Mouse (Mus musculus) heart, postnatal 25 days (tissue): Measurements from ENCODE around the gene Atpaf2. TPM values are rescaled to one million over a fixed set of nuclear protein-coding genes. Genes with fewer than 3 reads are reported as not detected.
"Not testable (repeated sequence)": the region's sequence is repeated elsewhere in the genome, so short reads cannot be mapped to it uniquely, and the experiment has no call there.

ENCODE experiments used
- DNase-seq: peaks from one replicate; pipeline ENCODE4 v3.0.0; 2022; ENCODE audit warnings: low spot score
- intact Hi-C: fragments of 180-260 bp; cut with DNase I; formaldehyde crosslinking; loops from one replicate; pipeline ENCODE4 v1.15.1; 2025
- total RNA-seq, 2 experiments: library from RNA; stranded (reverse); gene quantifications; 2 replicates each; pipeline ENCODE4 v1.2.3; 2021

Gene Atpaf2
- total RNA-seq: 10 to 100 TPM; 44.5 to 49.9 TPM

DNA sequence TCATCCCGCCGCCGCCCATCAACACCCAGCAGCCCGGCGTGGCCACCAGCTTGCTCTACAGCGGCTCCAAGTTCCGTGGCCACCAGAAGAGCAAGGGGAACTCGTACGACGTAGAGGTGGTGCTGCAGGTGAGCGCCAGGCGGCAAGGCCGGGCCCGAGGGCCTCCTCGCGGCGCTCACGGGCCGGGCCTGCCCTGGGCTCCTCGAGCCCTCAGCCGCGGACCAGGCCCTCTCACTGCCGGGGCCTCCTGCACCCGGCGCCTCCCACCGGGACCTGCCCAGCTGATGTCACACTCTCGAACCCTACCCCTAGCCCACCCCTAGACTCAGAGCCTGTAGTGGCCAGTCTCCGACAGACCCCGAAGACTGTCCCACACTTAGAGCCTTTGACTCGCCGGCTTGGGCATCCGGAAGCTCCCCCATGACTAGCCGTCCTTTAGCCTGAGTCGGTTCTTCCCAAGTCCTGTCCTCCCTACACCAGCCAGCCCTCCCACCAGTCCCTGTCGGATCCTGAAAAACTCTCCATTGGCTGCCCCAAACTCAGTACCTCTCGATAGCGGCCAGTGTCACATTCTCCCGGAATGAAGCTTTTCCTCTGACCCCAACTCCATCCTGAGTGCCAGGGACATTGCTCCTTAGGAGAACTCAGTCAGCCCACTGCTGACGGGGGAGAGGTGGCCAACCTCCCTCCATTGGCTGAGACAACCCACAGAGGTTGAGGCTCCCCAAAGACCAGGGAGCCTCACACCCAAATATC is at the start of gene Atpaf2:
Gene Atpaf2 (minus strand): TSS at position 741 of the 756 bp plus-strand sequence.
- peak; percentile 5 for DNase-seq
- intact Hi-C loops: no loop called here

GRCm38 (mm10) chr11:60465943-60466380 is 47.7 kb upstream of the Atpaf2 start:
- no peak for DNase-seq
- intact Hi-C loops: no loop called here

- no peak for DNase-seq
- intact Hi-C loops: no loop called here
Observed at GRCm38 (mm10) chr11:60457973-60458372, 39.7 kb upstream of the Atpaf2 start.

DNA sequence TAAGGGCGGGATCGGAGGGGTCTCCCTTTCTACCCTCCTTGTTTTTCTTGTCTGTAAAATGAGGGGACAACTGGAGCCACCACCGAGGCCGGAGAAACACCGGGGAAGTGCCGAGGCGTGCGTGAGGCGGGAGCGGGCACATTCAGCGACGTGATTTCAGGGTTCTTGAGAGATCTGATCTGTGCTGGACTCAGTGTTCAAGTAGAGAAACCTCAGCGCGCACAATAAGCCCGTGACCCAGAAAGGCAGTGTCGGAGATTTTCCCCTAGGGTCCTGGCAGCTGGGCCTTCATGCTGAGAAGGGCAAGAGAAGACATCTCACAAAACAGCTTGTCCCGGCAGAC is 36.5 kb upstream of the Atpaf2 start:
- intact Hi-C loops: no loop called here
- DNase-seq: no peak

DNA sequence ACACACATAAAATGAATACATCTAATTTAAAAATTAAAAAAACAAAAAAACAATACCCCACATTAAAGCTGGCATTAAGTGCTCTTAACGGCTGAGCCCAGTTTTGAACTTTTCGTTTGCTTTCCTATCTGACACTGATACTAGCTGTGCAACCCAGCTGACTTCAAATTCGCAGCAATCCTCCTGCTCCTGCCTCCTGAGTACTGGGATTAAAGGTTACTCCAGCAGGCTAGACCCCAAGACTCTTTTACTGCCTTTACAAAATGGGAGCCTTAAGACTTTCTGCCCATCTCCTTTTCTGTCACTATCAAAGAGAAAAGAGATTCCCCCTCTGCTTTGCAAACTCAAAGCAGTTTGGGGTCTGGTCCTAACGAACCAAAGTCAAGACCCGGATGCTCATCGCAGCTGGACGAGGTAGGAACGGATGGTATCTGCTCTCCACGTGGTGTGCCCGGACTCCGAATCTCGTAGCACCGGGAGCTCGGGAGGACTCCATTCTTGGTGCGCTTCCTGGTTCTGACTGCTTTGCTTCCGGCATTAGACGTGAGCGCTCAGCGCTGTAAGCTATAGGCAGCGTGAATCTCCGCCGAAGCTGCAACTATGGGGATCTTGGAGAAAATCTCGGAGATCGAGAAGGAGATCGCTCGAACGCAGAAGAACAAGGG is 36.0 kb upstream of the Atpaf2 start, which contains the start of gene Drg2:
Gene Drg2 (plus strand): TSS at position 512 of the 665 bp plus-strand sequence.
- DNase-seq: peak; percentile 69
- intact Hi-C loops: no loop called here

DNA sequence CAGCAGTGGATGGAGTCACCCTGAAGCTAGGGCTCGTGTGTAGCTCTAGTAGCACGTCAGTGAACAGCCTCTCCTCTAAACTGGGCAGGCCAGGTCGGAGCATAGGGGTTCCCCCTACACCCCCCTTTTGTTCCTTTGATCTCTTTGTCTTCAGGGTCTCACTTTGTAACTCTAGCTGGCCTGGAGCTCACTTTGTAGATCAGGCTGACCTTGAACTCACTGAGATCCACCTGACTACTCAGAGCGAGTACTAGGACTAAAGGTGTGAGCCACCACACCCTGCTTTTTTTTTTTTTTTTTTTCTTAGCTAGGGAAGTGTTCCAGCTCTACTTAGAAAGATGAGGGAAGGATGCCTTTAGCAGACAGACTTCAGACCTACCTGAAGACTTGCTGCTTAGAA is 25.8 kb upstream of the Atpaf2 start:
- intact Hi-C loops: no loop called here
- DNase-seq: no peak

DNA sequence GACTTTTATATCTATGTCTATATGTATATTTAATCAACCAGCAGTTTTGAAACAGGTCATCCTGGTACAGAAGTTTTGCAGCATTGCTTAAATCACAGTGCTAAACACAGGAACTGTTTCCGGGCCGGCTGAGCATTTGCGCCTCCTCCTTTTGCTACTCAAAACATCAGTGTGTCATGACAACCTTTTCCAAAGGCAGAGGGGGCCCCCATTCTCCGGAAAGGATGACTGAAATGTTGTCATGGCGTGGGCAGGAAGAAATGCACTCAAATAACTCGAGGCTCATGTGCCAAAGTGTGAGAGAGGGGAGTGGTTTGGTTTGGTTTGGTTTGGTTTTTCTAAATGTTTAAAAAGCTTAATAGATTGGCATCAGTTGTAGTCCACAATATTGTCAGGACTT is 24.6 kb upstream of the Atpaf2 start:
- no peak for DNase-seq
- intact Hi-C loops: no loop called here

DNA sequence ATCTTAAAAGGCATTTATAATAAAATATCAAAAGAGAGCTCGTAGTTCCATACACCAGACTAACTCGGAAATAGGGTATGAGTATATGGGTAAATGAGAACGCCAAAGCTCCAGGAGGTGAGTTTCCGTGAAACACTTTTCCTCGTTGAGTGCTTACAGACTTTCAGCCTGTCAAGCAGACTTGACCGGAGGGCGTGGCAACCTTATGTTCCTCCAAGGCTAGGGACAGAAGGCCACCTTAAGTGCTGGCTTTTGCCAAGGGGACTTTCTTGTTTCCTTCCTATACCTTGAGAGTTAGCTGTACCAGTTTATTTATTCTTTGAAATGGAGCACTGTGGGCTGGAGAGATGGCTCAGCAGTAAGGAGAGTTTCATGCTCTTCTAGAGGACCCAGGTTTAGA is 21.9 kb upstream of the Atpaf2 start:
- no peak for DNase-seq
- intact Hi-C loops: no loop called here

- intact Hi-C loops, DNase-seq: not testable (repeated sequence)
Observed at GRCm38 (mm10) chr11:60439621-60440020, 21.4 kb upstream of the Atpaf2 start.

GRCm38 (mm10) chr11:60436618-60437017 is 18.4 kb upstream of the Atpaf2 start:
- intact Hi-C loops: no loop called here
- no peak for DNase-seq

- intact Hi-C loops: no loop called here
- DNase-seq: no peak
Observed at GRCm38 (mm10) chr11:60435133-60435532, 16.9 kb upstream of the Atpaf2 start.

DNA sequence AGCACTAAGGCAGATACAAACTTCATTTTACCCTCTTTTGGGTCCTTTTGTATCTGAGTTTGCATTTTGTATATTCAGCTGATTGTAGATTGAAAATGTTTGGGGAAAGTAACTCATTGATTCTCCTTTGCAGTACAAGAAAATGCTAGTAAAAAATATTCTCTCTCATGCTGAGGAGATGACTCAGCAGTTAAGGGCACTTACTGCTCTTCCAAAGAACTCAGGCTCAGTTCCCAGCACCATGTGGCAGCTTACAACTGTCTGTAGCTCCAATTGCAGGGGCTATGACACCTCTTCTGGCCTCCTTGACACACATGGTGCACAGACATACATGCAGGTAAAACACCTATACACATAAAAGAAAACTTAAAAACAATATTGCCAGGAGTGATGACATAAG is 15.2 kb upstream of the Atpaf2 start:
- DNase-seq: no peak
- intact Hi-C loops: no loop called here

DNA sequence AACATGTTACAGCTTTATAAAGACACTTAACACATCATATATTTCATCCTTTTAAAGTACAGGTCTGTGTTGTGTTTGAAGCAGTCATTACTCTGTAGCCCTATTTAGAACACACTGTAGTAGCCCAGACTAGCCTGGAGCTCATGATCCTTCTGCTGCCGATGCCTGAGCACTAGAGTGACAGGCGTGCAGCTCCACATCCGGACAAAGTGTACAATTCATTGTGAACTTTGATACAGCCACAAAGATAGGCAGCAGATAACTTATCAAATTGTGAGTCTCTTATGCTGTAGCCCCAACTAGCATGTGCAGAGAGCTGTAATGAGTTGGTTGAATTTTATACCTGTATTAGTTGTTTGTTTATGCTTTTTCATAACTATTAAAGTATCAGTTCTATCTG is 9.4 kb upstream of the Atpaf2 start:
- no peak for DNase-seq
- intact Hi-C loops: no loop called here

GRCm38 (mm10) chr11:60426417-60426816 is 8.2 kb upstream of the Atpaf2 start:
- intact Hi-C loops: no loop called here
- no peak for DNase-seq

DNA sequence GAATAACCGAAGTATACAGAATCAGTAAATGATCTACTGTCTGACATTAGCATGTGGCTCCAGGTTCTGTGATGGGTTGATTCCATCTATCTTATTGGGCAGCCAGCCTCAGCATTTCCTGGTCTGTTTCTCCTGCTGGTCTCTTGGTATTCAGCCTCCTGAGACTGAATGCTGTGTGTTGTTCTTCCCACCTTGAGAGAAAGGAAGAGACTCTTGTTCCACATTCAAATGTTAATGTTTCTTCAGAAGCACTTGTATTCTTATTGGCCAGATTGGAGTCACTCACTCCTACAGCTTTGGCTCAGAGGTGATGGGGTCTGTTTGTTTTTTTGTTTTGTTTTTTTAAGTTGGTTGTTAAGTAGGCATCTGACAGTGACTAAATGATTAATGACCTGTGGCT is 4.7 kb upstream of the Atpaf2 start:
- no peak for DNase-seq
- intact Hi-C loops: no loop called here

DNA sequence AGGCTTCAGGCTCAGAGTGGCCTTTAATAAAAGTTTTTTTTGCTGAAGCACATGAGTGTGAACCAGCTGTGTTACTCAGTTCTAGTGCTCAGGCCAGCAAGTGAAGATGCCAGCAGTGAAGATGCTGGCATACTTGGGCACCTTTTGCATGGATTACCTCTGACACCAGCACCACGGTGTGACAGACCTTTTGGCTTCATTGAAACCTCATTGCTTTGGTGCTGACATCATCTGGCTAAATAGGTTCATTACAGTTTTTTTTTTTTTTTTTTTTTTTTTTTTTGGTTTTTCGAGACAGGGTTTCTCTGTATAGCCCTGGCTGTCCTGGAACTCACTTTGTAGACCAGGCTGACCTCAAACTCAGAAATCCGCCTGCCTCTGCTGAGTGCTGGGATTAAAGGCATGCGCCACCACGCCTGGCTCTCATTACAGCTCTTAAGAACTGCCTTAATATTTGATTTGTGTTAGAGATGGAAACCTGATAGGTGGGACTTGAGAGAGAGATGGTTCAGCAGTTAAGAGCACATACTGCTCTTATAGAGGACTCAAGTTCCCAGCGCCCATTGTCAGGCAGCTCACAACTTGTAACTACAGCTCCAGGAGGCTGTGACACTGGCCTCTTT is 3.9 kb upstream of the Atpaf2 start:
- intact Hi-C loops: no loop called here
- DNase-seq: no peak

DNA sequence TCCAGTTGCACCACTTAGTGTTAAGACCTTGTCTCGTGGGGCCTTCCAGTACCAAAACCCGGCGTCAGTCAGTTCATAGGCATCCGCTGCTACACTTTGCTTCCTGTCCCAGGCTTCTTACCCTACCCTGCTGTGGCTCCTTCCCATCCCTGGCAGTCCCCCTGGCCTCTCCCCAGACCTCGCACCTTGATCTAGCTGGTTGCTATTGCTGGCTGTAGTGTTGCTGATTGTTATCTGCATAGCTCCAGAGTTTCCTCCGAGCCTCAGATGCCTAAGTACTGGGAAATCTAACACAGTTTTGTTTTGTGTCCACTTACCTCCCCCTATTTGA is 181 bp upstream of the Atpaf2 start:
- intact Hi-C loops: no loop called here
- no peak for DNase-seq

GRCm38 (mm10) chr11:60416963-60417716 is 1.1 kb downstream of the Atpaf2 start, which contains the start of gene Gid4:
TSS of gene Gid4 (plus strand) at chr11:60417145.
- peak; percentile 96 for DNase-seq
- intact Hi-C loops: no loop called here

DNA sequence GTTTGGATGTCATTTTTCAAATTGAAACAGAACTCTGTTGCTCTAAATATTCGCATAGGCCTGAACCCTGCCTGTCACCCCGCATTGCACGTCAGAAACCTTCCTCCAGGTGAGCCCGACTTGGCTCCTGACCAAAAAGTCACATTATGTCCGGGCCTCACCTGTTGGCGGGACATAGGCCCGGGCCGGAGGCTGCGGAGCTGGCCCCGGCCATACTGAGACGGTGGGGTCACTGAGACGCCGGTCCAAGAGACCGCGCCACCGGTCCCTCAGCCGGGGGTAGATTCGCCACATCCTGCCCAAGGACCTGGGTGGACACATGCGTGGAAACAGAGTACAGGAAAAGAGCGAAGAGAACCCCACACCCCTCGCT is 1.7 kb downstream of the Atpaf2 start:
- no peak for DNase-seq
- intact Hi-C loops: no loop called here

GRCm38 (mm10) chr11:60412921-60413320 is 5.3 kb downstream of the Atpaf2 start:
- intact Hi-C loops: loop anchor here (1.0 to 2.0 kb wide), 2 partner anchors 213 to 308 kb away; partner anchors contain the start of gene Rai1
- DNase-seq: no peak
